Mouse (Mus musculus): Measurements from ENCODE around the gene Cmss1.

DNA sequence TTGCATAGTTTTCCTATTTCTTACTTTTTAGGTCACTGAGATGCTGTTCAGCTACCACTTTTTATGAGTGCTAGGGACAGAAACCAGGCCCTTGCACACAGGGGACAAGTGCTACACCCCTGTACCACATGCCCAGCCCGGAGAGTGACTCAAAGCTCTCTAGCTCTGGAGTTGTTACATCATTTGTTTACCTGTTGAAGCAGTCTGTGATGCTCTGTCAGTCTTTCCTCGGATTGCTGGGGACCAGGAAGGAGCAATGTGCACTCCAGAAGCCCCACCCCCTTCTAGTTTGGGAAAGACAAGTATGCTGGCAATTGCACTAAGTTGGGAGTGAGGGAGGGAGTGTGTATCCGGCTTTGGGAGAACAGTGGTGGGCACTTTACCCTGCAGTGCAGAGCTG, 257.0 kb downstream of the Cmss1 start:
- TF ChIP-seq POLR2A (IDR thresholded peaks at IDR 0.05; ENCODE audit: low read depth, low read length) (no peak), CTCF (IDR thresholded peaks at IDR 0.05; ENCODE audit: extremely low read depth, insufficient read depth, insufficient read length, insufficient replicate concordance) (no peak)
